Mouse (Mus musculus) kidney, embryonic 14.5 days (tissue): ENCODE measurements around the gene Rpl28. TPM values are rescaled to one million over a fixed set of nuclear protein-coding genes. Genes with fewer than 3 reads are reported as not detected.
"Not testable (repeated sequence)": the region's sequence is repeated elsewhere in the genome, so short reads cannot be mapped to it uniquely, and the experiment has no call there.

ENCODE experiments used
- ATAC-seq: fragments of 200-750 bp; cut with Nextera tagmentation; 2 replicates; pipeline ENCODE4 v1.8.0; 2017; ENCODE audit warnings: moderate number of reproducible peaks, mild to moderate bottlenecking, moderate TSS enrichment, moderate library complexity; ENCODE audit not compliant: low FRiP score, low TSS enrichment
- H3K27ac ChIP-seq: fragments of 300-500 bp; sonication (generic); 2 replicates; pipeline ENCODE4 v1.5.1; 2014; ENCODE audit warnings: low read depth, mild to moderate bottlenecking, low read length, moderate library complexity, mixed read lengths
- H3K27me3 ChIP-seq: fragments of 300-500 bp; sonication (generic); 2 replicates; pipeline ENCODE4 v1.6.1; 2014; ENCODE audit warnings: mild to moderate bottlenecking, low read length; ENCODE audit not compliant: control insufficient read depth, insufficient read depth
- H3K36me3 ChIP-seq: fragments of 300-500 bp; sonication (generic); 2 replicates; pipeline ENCODE4 v1.6.1; 2014; ENCODE audit warnings: low read length, mixed read lengths; ENCODE audit not compliant: control insufficient read depth, insufficient read depth
- H3K4me1 ChIP-seq: fragments of 300-500 bp; sonication (generic); 2 replicates; pipeline ENCODE4 v1.6.1; 2014; ENCODE audit warnings: low read length, mixed read lengths; ENCODE audit not compliant: control insufficient read depth, insufficient read depth
- H3K4me2 ChIP-seq: fragments of 300-500 bp; sonication (generic); replicated peaks from 2 replicates; pipeline ENCODE4 v1.6.1; 2014; ENCODE audit warnings: low read depth, mild to moderate bottlenecking, low read length
- H3K4me3 ChIP-seq: fragments of 300-500 bp; sonication (generic); 2 replicates; pipeline ENCODE4 v1.5.1; 2014; ENCODE audit warnings: mild to moderate bottlenecking, low read length
- H3K9ac ChIP-seq: fragments of 300-500 bp; sonication (generic); 2 replicates; pipeline ENCODE4 v1.6.1; 2014; ENCODE audit warnings: low read depth, mild to moderate bottlenecking, low read length, moderate library complexity
- H3K9me3 ChIP-seq: fragments of 300-500 bp; sonication (generic); 2 replicates; pipeline ENCODE4 v1.6.1; 2016; ENCODE audit warnings: low read length; ENCODE audit not compliant: control insufficient read depth
- WGBS: fragments of 180-500 bp; shearing (Covaris S2); extraction: QIAGEN DNeasy Blood & Tissue Kit; methylation state at CpG from one replicate; pipeline ENCODE4 v1.1.7; 2014; 5-methylcytosine and 5-hydroxymethylcytosine counted together
- polyA plus RNA-seq: library from polyadenylated mRNA; unstranded; fragments of >200 nt; fragmentation: Nextera tagmentation; extraction: Ambion mirVana; gene quantifications from 2 replicates; pipeline ENCODE4 v1.2.1, GENCODE M21; 2014

The Rpl28 gene
- polyA plus RNA-seq, 1 experiment from 2014 or later, result 292 TPM

DNA sequence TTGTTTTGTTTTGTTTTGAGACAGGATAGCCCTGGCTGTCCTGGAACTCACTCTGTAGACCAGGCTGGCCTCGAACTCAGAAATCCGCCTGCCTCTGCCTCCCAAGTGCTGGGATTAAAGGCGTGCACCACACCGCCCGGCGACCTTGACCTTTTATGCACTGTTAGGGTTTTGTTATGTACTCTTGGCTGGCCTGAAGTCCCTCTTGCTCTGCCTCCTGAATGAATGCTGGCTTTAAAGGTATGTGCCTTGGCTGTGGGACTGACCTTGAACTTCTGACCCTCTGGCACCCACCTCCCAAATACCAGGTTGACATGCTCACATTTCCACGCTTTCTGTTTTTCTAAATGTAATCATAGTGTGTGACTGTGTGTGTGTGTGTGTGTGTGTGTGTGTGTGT, 28.3 kb downstream of the Rpl28 start:
- H3K9ac ChIP-seq, H3K27me3 ChIP-seq: not testable (repeated sequence)
- WGBS, result 89% methylated on average over 7 of the region's 7 CpGs

DNA sequence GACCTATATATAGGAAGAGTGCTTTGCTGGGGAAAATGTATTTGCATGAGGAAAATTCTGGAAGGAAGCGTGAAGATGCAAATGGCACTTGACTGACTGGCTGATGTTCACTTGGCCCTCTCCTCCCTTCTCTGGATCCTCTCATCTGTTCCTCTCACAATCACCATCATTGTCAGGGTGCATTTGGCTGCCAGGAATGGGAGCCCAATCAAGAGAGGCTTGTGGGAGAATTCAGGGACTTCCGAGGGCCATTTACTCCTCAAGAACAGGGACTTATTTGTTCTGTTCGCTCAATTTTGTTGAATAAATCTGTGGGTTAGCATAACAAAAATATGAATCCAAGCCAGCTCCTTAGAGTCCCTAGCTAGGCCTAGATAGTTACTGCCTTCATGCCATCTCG, 29.0 kb downstream of the Rpl28 start:
- Histone ChIP-seq H3K27me3 (no peaks in the 10 kb centered on the region), H3K4me1 (no peaks in the 10 kb centered on the region), H3K36me3 (no peaks in the 10 kb centered on the region), H3K27ac (0 out of 2 replicates have a peak overlapping the region, but pooled peaks have one; percentile 42), H3K4me2 (no peak overlapping the region), H3K9ac (no peak overlapping the region), H3K9me3 (no peaks in the 10 kb centered on the region), H3K4me3 (no peak overlapping the region)
- 78% methylated on average over 4 of the region's 4 CpGs for WGBS
- no peak for ATAC-seq

More for the DNA sequence above, 28.3 kb downstream of the Rpl28 start:
- not testable (repeated sequence) for H3K36me3 ChIP-seq, H3K27ac ChIP-seq, H3K9me3 ChIP-seq, H3K4me1 ChIP-seq, ATAC-seq, H3K4me3 ChIP-seq, H3K4me2 ChIP-seq

DNA sequence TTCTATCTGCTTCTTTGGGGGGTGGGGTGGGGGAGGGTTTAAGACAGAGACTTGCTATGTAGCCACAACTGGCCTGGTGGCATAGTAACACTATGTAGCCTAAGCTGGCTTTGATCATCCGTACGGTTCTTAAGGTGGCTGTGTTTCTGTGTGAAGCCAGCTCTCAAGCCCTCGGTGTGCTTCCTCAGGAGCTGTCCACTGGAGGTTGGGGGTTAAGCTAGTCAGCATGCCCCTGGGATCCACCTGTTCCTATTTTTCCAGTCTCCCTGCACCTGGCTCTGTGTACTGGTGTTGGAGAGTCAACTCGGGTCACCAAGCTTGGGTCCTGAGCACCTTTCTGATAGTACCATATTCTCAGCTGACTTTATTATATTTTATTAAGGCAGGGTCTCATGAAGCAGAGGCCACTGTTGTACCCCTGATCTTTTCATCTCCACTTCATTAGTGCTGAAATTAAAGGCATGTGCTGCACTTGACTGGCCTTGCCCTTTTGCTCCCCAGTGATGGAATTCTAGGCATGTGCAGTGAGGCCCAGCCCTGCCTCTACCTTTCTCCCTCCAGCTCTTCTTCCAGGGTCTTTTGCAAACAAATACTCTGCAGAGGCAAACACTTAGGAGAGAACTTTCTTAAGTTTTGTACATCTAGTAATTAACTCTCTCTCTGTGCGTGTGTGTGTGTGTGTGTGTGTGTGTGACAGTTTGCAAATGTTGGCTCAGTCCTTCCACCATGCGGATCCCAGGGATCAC, 29.7 kb downstream of the Rpl28 start:
- ATAC-seq, result no peak
- H3K27ac ChIP-seq, result peak overlapping the region; percentile 62

DNA sequence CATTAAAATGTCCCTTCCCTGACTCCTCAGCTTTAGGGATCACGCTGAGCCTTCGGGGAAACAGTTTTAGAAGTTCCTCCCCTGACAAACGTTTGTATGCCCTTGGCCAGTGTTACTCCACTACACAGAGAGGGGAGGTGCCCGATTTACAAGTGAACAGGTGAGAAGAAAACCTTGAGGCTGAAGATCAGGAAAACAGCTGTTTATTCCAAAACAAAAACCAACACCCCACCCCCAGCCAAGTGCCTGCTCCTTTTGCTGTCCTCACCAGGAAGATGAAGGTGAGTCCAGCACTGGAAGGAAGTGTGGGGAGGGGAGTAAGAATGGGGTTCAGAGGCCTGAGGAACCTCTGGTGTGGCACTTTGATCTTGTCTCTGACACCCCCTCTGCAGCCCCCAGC, 32.7 kb downstream of the Rpl28 start:
- Histone ChIP-seq H3K36me3 (no peaks in the 10 kb centered on the region), H3K4me1 (no peaks in the 10 kb centered on the region), H3K27ac (no peak overlapping the region), H3K27me3 (peaks cover 4% of the 10 kb centered on the region; the same call in 1 of the 2 replicates), H3K4me3 (no peak overlapping the region), H3K4me2 (no peak overlapping the region), H3K9ac (no peak overlapping the region), H3K9me3 (no peaks in the 10 kb centered on the region)
- WGBS, result 46% methylated on average over 4 of the region's 4 CpGs
- no peak for ATAC-seq

More for the DNA sequence above, 29.7 kb downstream of the Rpl28 start:
- H3K4me3 ChIP-seq, result no peak overlapping the region
- H3K4me1 ChIP-seq, result no peaks in the 10 kb centered on the region
- WGBS, result 58% methylated on average over 6 of the region's 6 CpGs
- H3K36me3 ChIP-seq, result no peaks in the 10 kb centered on the region
- H3K9ac ChIP-seq, result no peak overlapping the region
- H3K4me2 ChIP-seq, result no peak overlapping the region
- no peaks in the 10 kb centered on the region for H3K27me3 ChIP-seq
- no peaks in the 10 kb centered on the region for H3K9me3 ChIP-seq

DNA sequence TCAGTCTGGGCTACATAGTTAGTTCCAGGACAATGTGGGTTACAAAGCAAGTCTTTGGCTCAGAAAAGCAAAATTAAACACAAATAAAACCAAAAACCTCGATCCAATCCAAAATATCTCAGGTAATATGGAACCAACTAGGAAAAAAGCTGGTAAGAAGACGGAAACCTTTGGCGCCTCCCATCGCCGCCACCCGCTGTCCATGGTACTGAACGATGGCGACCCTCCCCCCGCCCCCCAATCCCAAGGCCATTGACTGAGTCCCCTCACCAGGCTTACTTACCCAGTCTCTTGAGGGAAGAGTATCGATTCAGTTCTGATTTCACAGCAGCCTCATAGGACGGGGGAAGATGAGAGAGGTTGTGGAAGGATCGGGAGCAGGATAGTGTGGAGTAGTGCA, 37.8 kb downstream of the Rpl28 start:
- no peak overlapping the region for H3K4me2 ChIP-seq
- H3K4me3 ChIP-seq, result no peak overlapping the region
- H3K9ac ChIP-seq, result no peak overlapping the region
- H3K4me1 ChIP-seq, result no peaks in the 10 kb centered on the region
- no peaks in the 10 kb centered on the region for H3K9me3 ChIP-seq
- H3K36me3 ChIP-seq, result no peaks in the 10 kb centered on the region
- ATAC-seq, result no peak
- peaks cover 24% of the 10 kb centered on the region for H3K27me3 ChIP-seq
- H3K27ac ChIP-seq, result no peak overlapping the region
- WGBS, result 7% methylated on average over 12 of the region's 12 CpGs

DNA sequence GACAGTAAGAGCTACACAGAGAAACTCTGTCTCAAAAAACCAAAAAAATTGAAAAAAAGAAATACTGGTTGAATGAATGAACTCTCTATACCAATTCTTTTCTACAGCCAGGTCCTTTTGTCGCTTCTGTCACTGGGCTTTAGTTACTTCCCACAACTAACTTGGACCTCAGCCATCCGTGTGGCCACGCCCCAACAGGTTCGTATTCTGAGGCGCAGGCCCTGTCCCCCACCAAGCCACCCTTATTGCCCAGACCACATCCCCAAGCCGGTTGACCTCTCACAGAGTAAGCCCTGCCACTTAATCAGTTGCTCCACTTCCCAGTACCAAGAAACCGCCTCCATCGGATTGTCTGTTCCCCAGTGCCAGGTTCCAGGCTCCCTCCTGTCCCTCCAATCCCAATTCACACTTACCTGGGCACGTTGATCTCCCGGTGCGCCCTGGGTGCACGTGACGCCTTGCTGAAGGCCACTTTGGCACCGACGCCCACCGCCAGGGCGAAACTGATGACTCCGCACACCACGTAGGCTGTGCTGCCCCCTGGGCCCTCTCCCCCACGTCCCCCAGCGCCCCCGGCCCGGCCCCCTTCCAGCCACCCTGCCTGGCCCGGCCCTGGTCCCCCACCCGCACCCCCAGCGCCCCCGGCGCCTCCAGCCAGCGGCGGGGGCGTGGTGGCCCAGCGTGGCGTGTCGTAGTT, 43.1 kb downstream of the Rpl28 start:
- H3K9ac ChIP-seq, result peak overlapping the region; percentile 58
- H3K4me2 ChIP-seq, result peak overlapping the region; percentile 79
- peaks cover 46% of the 10 kb centered on the region for H3K27me3 ChIP-seq
- 0 out of 2 replicates have a peak, but pooled peaks cover 6% of the 10 kb centered on the region for H3K4me1 ChIP-seq
- H3K4me3 ChIP-seq, result peak overlapping the region; percentile 50
- no peaks in the 10 kb centered on the region for H3K9me3 ChIP-seq
- ATAC-seq, result peak; percentile 17; the same call in 1 of the 2 replicates
- H3K36me3 ChIP-seq, result no peaks in the 10 kb centered on the region
- WGBS, result 7% methylated on average over 32 of the region's 34 CpGs
- no peak overlapping the region for H3K27ac ChIP-seq

DNA sequence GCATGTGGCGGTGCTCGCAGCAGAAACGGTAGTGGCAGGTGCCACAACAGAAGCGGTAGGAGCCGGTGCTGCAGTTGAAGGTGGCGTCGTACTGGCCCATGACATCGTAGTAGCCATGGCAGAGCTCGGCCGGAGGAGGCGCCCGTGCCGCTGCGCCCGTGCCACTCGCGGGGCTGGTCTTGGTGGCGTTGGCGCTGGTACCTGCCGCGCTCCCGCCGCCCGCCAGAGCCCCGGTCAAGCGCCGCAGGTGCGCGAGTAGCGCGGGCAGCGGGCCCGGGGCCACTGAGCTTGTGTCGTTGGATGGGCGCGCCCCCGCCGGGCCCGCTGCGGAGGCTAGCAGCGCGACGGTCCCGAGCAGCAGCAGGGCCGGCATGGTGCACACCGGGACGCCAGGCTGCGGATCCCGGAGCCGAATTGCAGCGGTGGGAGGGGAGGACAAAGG, 43.7 kb downstream of the Rpl28 start:
- Histone ChIP-seq H3K9ac (peak overlapping the region; percentile 58), H3K4me1 (0 out of 2 replicates have a peak, but pooled peaks cover 6% of the 10 kb centered on the region), H3K9me3 (no peaks in the 10 kb centered on the region), H3K4me3 (peak overlapping the region; percentile 50), H3K4me2 (peak overlapping the region; percentile 79), H3K27me3 (peaks cover 41% of the 10 kb centered on the region), H3K27ac (peak overlapping the region; percentile 55; the same call in 1 of the 2 replicates), H3K36me3 (no peaks in the 10 kb centered on the region)
- WGBS, result under 1% methylated on average over 50 of the region's 51 CpGs
- peak; percentile 93 for ATAC-seq

DNA sequence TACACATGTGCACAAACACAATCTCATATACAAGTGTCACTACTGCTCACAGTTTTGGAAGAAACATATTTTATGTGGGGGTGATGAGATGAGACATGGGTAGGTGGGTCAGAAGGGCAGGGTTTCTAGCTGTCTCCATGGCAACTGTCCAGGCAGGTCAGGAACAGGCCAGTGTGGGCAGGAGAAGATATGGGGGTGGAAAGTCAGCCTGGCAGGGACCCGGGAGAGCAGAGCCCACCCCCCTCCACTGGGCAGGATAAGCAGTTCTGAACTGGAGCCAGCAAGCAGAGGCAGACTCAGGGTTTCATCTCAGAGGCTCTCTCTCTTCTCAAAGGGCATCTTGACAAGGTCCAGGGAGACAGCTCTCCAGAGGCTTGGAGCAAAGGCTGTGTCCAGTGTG, 45.0 kb downstream of the Rpl28 start:
- no peak overlapping the region for H3K9ac ChIP-seq
- WGBS, result 18% methylated on average over 1 of the region's 1 CpGs
- 0 out of 2 replicates have a peak, but pooled peaks cover 8% of the 10 kb centered on the region for H3K4me1 ChIP-seq
- H3K27me3 ChIP-seq, result peaks cover 50% of the 10 kb centered on the region
- no peak overlapping the region for H3K4me3 ChIP-seq
- H3K36me3 ChIP-seq, result no peaks in the 10 kb centered on the region
- H3K4me2 ChIP-seq, result no peak overlapping the region
- no peak for ATAC-seq
- H3K27ac ChIP-seq, result no peak overlapping the region
- H3K9me3 ChIP-seq, result no peaks in the 10 kb centered on the region

DNA sequence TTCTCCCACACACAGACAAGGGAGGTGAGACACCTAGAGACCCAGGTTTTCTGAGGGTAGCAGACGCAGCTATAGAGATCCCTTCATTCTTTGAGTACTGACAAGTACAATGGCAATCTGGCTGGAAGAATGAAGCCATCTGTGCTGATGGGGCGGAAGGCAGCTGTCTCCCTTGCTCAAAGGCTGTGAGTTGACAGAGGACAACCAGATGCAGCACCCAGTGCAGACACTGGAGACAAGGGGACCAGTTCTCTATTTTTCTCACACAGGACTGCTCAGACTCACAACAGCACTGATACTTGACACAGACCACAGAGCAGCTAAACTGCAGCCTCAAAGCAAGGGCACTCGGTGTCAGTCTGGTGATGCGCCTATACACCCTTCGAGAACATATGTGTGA, 49.4 kb downstream of the Rpl28 start:
- no peak overlapping the region for H3K27ac ChIP-seq
- no peak for ATAC-seq
- 0 out of 2 replicates have a peak overlapping the region, but pooled peaks have one; percentile 29 for H3K4me2 ChIP-seq
- H3K36me3 ChIP-seq, result no peaks in the 10 kb centered on the region
- 67% methylated on average over 5 of the region's 5 CpGs for WGBS
- peaks cover 15% of the 10 kb centered on the region; the same call in 1 of the 2 replicates for H3K4me1 ChIP-seq
- no peaks in the 10 kb centered on the region for H3K9me3 ChIP-seq
- H3K9ac ChIP-seq, result no peak overlapping the region
- peaks cover 45% of the 10 kb centered on the region for H3K27me3 ChIP-seq
- no peak overlapping the region for H3K4me3 ChIP-seq
